Mouse (Mus musculus) midbrain, embryonic 16.5 days (tissue): ENCODE measurements around the gene Slc35e2. TPM values are rescaled to one million over a fixed set of nuclear protein-coding genes. Genes with fewer than 3 reads are reported as not detected.

ENCODE experiments used
- ATAC-seq: fragments of 200-750 bp; cut with Nextera tagmentation; 2 replicates; pipeline ENCODE4 v1.8.0; 2017; ENCODE audit warnings: moderate TSS enrichment
- H3K27ac ChIP-seq: fragments of 300-500 bp; sonication (generic); 2 replicates; pipeline ENCODE4 v1.5.1; 2014; ENCODE audit warnings: mild to moderate bottlenecking, low read length, mixed read lengths
- H3K27me3 ChIP-seq: fragments of 300-500 bp; sonication (generic); 2 replicates; pipeline ENCODE4 v1.6.1; 2014; ENCODE audit warnings: low read depth, low read length, mixed read lengths; ENCODE audit not compliant: control insufficient read depth, insufficient read depth
- H3K36me3 ChIP-seq: fragments of 300-500 bp; sonication (generic); 2 replicates; pipeline ENCODE4 v1.6.1; 2014; ENCODE audit warnings: mild to moderate bottlenecking, low read length, moderate library complexity, mixed read lengths; ENCODE audit not compliant: control insufficient read depth, insufficient read depth
- H3K4me1 ChIP-seq: fragments of 300-500 bp; sonication (generic); 2 replicates; pipeline ENCODE4 v1.6.1; 2014; ENCODE audit warnings: mild to moderate bottlenecking, low read length, mixed read lengths; ENCODE audit not compliant: control insufficient read depth, insufficient read depth
- H3K4me2 ChIP-seq: fragments of 300-500 bp; sonication (generic); 2 replicates; pipeline ENCODE4 v1.6.1; 2014; ENCODE audit warnings: mild to moderate bottlenecking, low read length, mixed read lengths
- H3K4me3 ChIP-seq: fragments of 300-500 bp; sonication (generic); 2 replicates; pipeline ENCODE4 v1.5.1; 2014; ENCODE audit warnings: low read depth, mild to moderate bottlenecking, low read length, moderate library complexity, mixed read lengths
- H3K9ac ChIP-seq: fragments of 300-500 bp; sonication (generic); 2 replicates; pipeline ENCODE4 v1.6.1; 2014; ENCODE audit warnings: low read depth, low read length, mixed read lengths
- H3K9me3 ChIP-seq: fragments of 300-500 bp; sonication (generic); replicated peaks from 2 replicates; pipeline ENCODE4 v1.6.1; 2014; ENCODE audit warnings: mild to moderate bottlenecking, low read length, mixed read lengths; ENCODE audit not compliant: control insufficient read depth, poor library complexity, severe bottlenecking
- WGBS: fragments of 180-500 bp; shearing (Covaris S2); extraction: QIAGEN DNeasy Blood & Tissue Kit; methylation state at CpG from one replicate; pipeline ENCODE4 v1.1.7; 2014; 5-methylcytosine and 5-hydroxymethylcytosine counted together
- polyA plus RNA-seq: library from polyadenylated mRNA; unstranded; fragments of >200 nt; fragmentation: Nextera tagmentation; extraction: Ambion mirVana; gene quantifications from 2 replicates; pipeline ENCODE4 v1.2.1, GENCODE M21; 2015

The Slc35e2 gene
- polyA plus RNA-seq, 1 experiment from 2014 or later, result 15.5 TPM

- ATAC-seq, result no peak
- 90% methylated on average over 2 of the region's 2 CpGs for WGBS
- no peaks in the 10 kb centered on the region for H3K27me3 ChIP-seq
- no peak overlapping the region for H3K27ac ChIP-seq
- H3K4me3 ChIP-seq, result no peak overlapping the region
- H3K4me2 ChIP-seq, result no peak overlapping the region
- 0 out of 2 replicates have a peak, but pooled peaks cover 2% of the 10 kb centered on the region for H3K36me3 ChIP-seq
- no peaks in the 10 kb centered on the region for H3K4me1 ChIP-seq
- no peaks in the 10 kb centered on the region for H3K9me3 ChIP-seq
- H3K9ac ChIP-seq, result no peak overlapping the region
Observed at GRCm38 (mm10) chr4:155573155-155573554, 28.1 kb upstream of the Slc35e2 start.

GRCm38 (mm10) chr4:155573876-155574275 is 27.3 kb upstream of the Slc35e2 start:
- H3K4me1 ChIP-seq, result no peaks in the 10 kb centered on the region
- H3K27me3 ChIP-seq, result no peaks in the 10 kb centered on the region
- ATAC-seq, result no peak
- H3K4me3 ChIP-seq, result no peak overlapping the region
- WGBS, result 95% methylated on average over 9 of the region's 9 CpGs
- no peak overlapping the region for H3K4me2 ChIP-seq
- peaks cover 3% of the 10 kb centered on the region; the same call in 1 of the 2 replicates for H3K36me3 ChIP-seq
- no peak overlapping the region for H3K9ac ChIP-seq
- H3K27ac ChIP-seq, result no peak overlapping the region
- no peaks in the 10 kb centered on the region for H3K9me3 ChIP-seq

GRCm38 (mm10) chr4:155574931-155575330 is 26.3 kb upstream of the Slc35e2 start:
- WGBS, result 96% methylated on average over 11 of the region's 11 CpGs
- Histone ChIP-seq H3K4me2 (no peak overlapping the region), H3K27ac (no peak overlapping the region), H3K36me3 (peaks cover 4% of the 10 kb centered on the region; the same call in 1 of the 2 replicates), H3K9ac (no peak overlapping the region), H3K9me3 (no peaks in the 10 kb centered on the region), H3K4me3 (no peak overlapping the region), H3K27me3 (no peaks in the 10 kb centered on the region), H3K4me1 (no peaks in the 10 kb centered on the region)
- no peak for ATAC-seq

GRCm38 (mm10) chr4:155575521-155575920 is 25.7 kb upstream of the Slc35e2 start:
- H3K4me2 ChIP-seq, result no peak overlapping the region
- no peak overlapping the region for H3K27ac ChIP-seq
- no peak for ATAC-seq
- 87% methylated on average over 8 of the region's 8 CpGs for WGBS
- no peaks in the 10 kb centered on the region for H3K4me1 ChIP-seq
- no peak overlapping the region for H3K4me3 ChIP-seq
- no peaks in the 10 kb centered on the region for H3K9me3 ChIP-seq
- no peak overlapping the region for H3K9ac ChIP-seq
- H3K36me3 ChIP-seq, result peaks cover 7% of the 10 kb centered on the region; the same call in 1 of the 2 replicates
- no peaks in the 10 kb centered on the region for H3K27me3 ChIP-seq

GRCm38 (mm10) chr4:155577132-155577531 is 24.1 kb upstream of the Slc35e2 start:
- H3K27ac ChIP-seq, result no peak overlapping the region
- H3K9me3 ChIP-seq, result no peaks in the 10 kb centered on the region
- no peak for ATAC-seq
- H3K4me3 ChIP-seq, result no peak overlapping the region
- no peak overlapping the region for H3K4me2 ChIP-seq
- H3K4me1 ChIP-seq, result no peaks in the 10 kb centered on the region
- no peaks in the 10 kb centered on the region for H3K27me3 ChIP-seq
- H3K36me3 ChIP-seq, result peaks cover 7% of the 10 kb centered on the region; the same call in 1 of the 2 replicates
- WGBS, result 98% methylated on average over 9 of the region's 9 CpGs
- no peak overlapping the region for H3K9ac ChIP-seq

GRCm38 (mm10) chr4:155577741-155578140 is 23.5 kb upstream of the Slc35e2 start:
- Histone ChIP-seq H3K36me3 (peaks cover 7% of the 10 kb centered on the region; the same call in 1 of the 2 replicates), H3K4me3 (no peak overlapping the region), H3K9ac (no peak overlapping the region), H3K4me2 (no peak overlapping the region), H3K27me3 (no peaks in the 10 kb centered on the region), H3K9me3 (no peaks in the 10 kb centered on the region), H3K27ac (no peak overlapping the region), H3K4me1 (no peaks in the 10 kb centered on the region)
- no peak for ATAC-seq
- 93% methylated on average over 5 of the region's 5 CpGs for WGBS

- no peak overlapping the region for H3K27ac ChIP-seq
- no peaks in the 10 kb centered on the region for H3K27me3 ChIP-seq
- WGBS, result 89% methylated on average over 7 of the region's 7 CpGs
- no peaks in the 10 kb centered on the region for H3K9me3 ChIP-seq
- H3K4me3 ChIP-seq, result no peak overlapping the region
- ATAC-seq, result no peak
- H3K36me3 ChIP-seq, result peaks cover 7% of the 10 kb centered on the region; the same call in 1 of the 2 replicates
- no peak overlapping the region for H3K9ac ChIP-seq
- H3K4me1 ChIP-seq, result no peaks in the 10 kb centered on the region
- H3K4me2 ChIP-seq, result no peak overlapping the region
Observed at GRCm38 (mm10) chr4:155578336-155579125, 22.7 kb upstream of the Slc35e2 start.

GRCm38 (mm10) chr4:155580420-155580819 is 20.8 kb upstream of the Slc35e2 start:
- Histone ChIP-seq H3K4me2 (no peak overlapping the region), H3K27ac (no peak overlapping the region), H3K9ac (no peak overlapping the region), H3K4me1 (no peaks in the 10 kb centered on the region), H3K36me3 (peaks cover 24% of the 10 kb centered on the region), H3K4me3 (no peak overlapping the region), H3K9me3 (no peaks in the 10 kb centered on the region), H3K27me3 (no peaks in the 10 kb centered on the region)
- 29% methylated on average over 1 of the region's 1 CpGs for WGBS
- no peak for ATAC-seq

- Histone ChIP-seq H3K9ac (no peak overlapping the region), H3K4me2 (no peak overlapping the region), H3K27me3 (no peaks in the 10 kb centered on the region), H3K4me1 (no peaks in the 10 kb centered on the region), H3K27ac (no peak overlapping the region), H3K4me3 (no peak overlapping the region), H3K9me3 (no peaks in the 10 kb centered on the region), H3K36me3 (peaks cover 29% of the 10 kb centered on the region)
- 90% methylated on average over 6 of the region's 6 CpGs for WGBS
- ATAC-seq, result no peak
Observed at GRCm38 (mm10) chr4:155582279-155582905, 18.8 kb upstream of the Slc35e2 start.
